Mouse (Mus musculus) cortical plate, adult 2 months (tissue): Measurements from ENCODE around the gene Neb.

ENCODE experiments used
- CTCF ChIP-seq: fragments of 200-500 bp; IDR thresholded peaks from 2 replicates; pipeline ENCODE4 v1.5.1; 2011; ENCODE audit warnings: mild to moderate bottlenecking, control low read depth, low read length; ENCODE audit not compliant: insufficient read depth; ENCODE audit errors: extremely low read depth
- POLR2A ChIP-seq: fragments of 200-500 bp; IDR thresholded peaks from 2 replicates; pipeline ENCODE4 v1.6.1; 2011; ENCODE audit warnings: mild to moderate bottlenecking, low read length, control low read depth; ENCODE audit not compliant: insufficient read depth; ENCODE audit errors: extremely low read depth

GRCm38 (mm10) chr2:52390415-52390975, 12.2 kb upstream of the Neb start:
- no peak for TF ChIP-seq POLR2A
- TF ChIP-seq CTCF, result no peak
